Mouse (Mus musculus) C2C12 (cell line): ENCODE results near the gene Emc6. TPM values are rescaled to one million over a fixed set of nuclear protein-coding genes. Genes with fewer than 3 reads are reported as not detected.

Experiments
- H3K27me3 ChIP-seq: one replicate; pipeline ENCODE4 v1.6.1; 2011; ENCODE audit not compliant: control insufficient read depth, insufficient read depth, insufficient read length
- H3K36me3 ChIP-seq: one replicate; pipeline ENCODE4 v1.6.1; 2011; ENCODE audit not compliant: control insufficient read depth, insufficient read depth
- H3K4me3 ChIP-seq: one replicate; pipeline ENCODE4 v1.5.1; 2011; ENCODE audit warnings: mild to moderate bottlenecking, control low read depth; ENCODE audit not compliant: poor library complexity, insufficient read depth, severe bottlenecking
- H3K79me2 ChIP-seq: one replicate; pipeline ENCODE4 v1.6.1; 2011; ENCODE audit not compliant: control insufficient read depth, insufficient read depth
- H3K79me3 ChIP-seq: one replicate; pipeline ENCODE4 v1.6.1; 2011; ENCODE audit warnings: low read depth, control low read depth
- H3ac ChIP-seq: one replicate; pipeline ENCODE3; 2011; ENCODE audit warnings: low read depth; ENCODE audit not compliant: control insufficient read depth, insufficient read length
- CEBPB ChIP-seq: IDR thresholded peaks from one replicate; pipeline ENCODE4 v1.6.1; 2011; ENCODE audit warnings: low read depth, mild to moderate bottlenecking, control low read depth, moderate library complexity
- CTCF ChIP-seq: IDR thresholded peaks from one replicate; pipeline ENCODE4 v1.5.1; 2011; ENCODE audit not compliant: control insufficient read depth, insufficient read depth, insufficient read length
- FOSL1 ChIP-seq: IDR thresholded peaks from one replicate; pipeline ENCODE4 v1.8.0; 2011; ENCODE audit warnings: mild to moderate bottlenecking, low read length; ENCODE audit not compliant: poor library complexity, insufficient read depth, severe bottlenecking
- MAX ChIP-seq: IDR thresholded peaks from one replicate; pipeline ENCODE4 v1.6.1; 2011; ENCODE audit warnings: mild to moderate bottlenecking, control low read depth
- MYOD1 ChIP-seq: IDR thresholded peaks from one replicate; pipeline ENCODE4 v1.6.1; 2011; ENCODE audit warnings: low read depth; ENCODE audit not compliant: control insufficient read depth, insufficient read length
- MYOG ChIP-seq: IDR thresholded peaks from one replicate; pipeline ENCODE4 v1.6.1; 2011; ENCODE audit not compliant: control insufficient read depth, insufficient read length; ENCODE audit errors: extremely low read depth
- USF1 ChIP-seq: IDR thresholded peaks from one replicate; pipeline ENCODE4 v1.6.1; 2011; ENCODE audit warnings: low read depth, mild to moderate bottlenecking, control low read depth, moderate library complexity
- polyA plus RNA-seq: library from polyadenylated mRNA; unstranded; fragments of >200 nt; fragmentation: generic; extraction: Trizol; gene quantifications from one replicate; pipeline ENCODE4 v1.2.1, GENCODE M21; 2012; ENCODE audit warnings: missing spikeins

The Emc6 gene
- polyA plus RNA-seq, 1 experiment = 71.6 TPM

- peaks cover 62% of the 10 kb centered on the region for H3K79me2 ChIP-seq
- H3K27me3 ChIP-seq = no peaks in the 10 kb centered on the region
- peaks cover 49% of the 10 kb centered on the region for H3K79me3 ChIP-seq
- H3ac ChIP-seq = no peak overlapping the region
- peaks cover 35% of the 10 kb centered on the region for H3K36me3 ChIP-seq
- TF ChIP-seq MYOD1 (no peak), CTCF (no peak), CEBPB (no peak)
- no peak overlapping the region for H3K4me3 ChIP-seq
Measured at GRCm38 (mm10) chr11:73172186-73172585, 4.7 kb downstream of the Emc6 start.

GRCm38 (mm10) chr11:73169231-73169630, 7.6 kb downstream of the Emc6 start:
- Histone ChIP-seq H3K79me3 (peaks cover 25% of the 10 kb centered on the region), H3K79me2 (peaks cover 33% of the 10 kb centered on the region), H3K27me3 (no peaks in the 10 kb centered on the region), H3ac (no peak overlapping the region), H3K36me3 (peaks cover 22% of the 10 kb centered on the region), H3K4me3 (no peak overlapping the region)
- TF ChIP-seq MYOD1 (no peak), CTCF (peak; percentile 34)

- TF ChIP-seq MYOD1 (no peak), CTCF (no peak), MYOG (no peak), MAX (no peak), USF1 (no peak), FOSL1 (no peak), CEBPB (no peak)
- Histone ChIP-seq H3K27me3 (no peaks in the 10 kb centered on the region), H3K4me3 (no peak overlapping the region)
Measured at GRCm38 (mm10) chr11:73168576-73168975, 8.3 kb downstream of the Emc6 start.

GRCm38 (mm10) chr11:73168071-73168470, 8.8 kb downstream of the Emc6 start:
- Histone ChIP-seq H3ac (no peak overlapping the region), H3K79me3 (peaks cover 14% of the 10 kb centered on the region), H3K4me3 (no peak overlapping the region), H3K79me2 (peaks cover 21% of the 10 kb centered on the region), H3K27me3 (no peaks in the 10 kb centered on the region), H3K36me3 (peaks cover 11% of the 10 kb centered on the region)
- TF ChIP-seq FOSL1 (no peak), CEBPB (no peak), MAX (no peak), USF1 (no peak), MYOG (no peak), MYOD1 (no peak), CTCF (no peak)

More at GRCm38 (mm10) chr11:73168576-73168975, 8.3 kb downstream of the Emc6 start:
- H3K79me2 ChIP-seq = peaks cover 26% of the 10 kb centered on the region
- H3K36me3 ChIP-seq = peaks cover 15% of the 10 kb centered on the region
- no peak overlapping the region for H3ac ChIP-seq
- H3K79me3 ChIP-seq = peaks cover 20% of the 10 kb centered on the region

GRCm38 (mm10) chr11:73162284-73162683, 14.6 kb downstream of the Emc6 start:
- H3K79me2 ChIP-seq = no peaks in the 10 kb centered on the region
- TF ChIP-seq MYOG (no peak), FOSL1 (no peak), MYOD1 (no peak), CEBPB (no peak), USF1 (no peak), MAX (no peak), CTCF (no peak)
- no peaks in the 10 kb centered on the region for H3K79me3 ChIP-seq
- no peaks in the 10 kb centered on the region for H3K27me3 ChIP-seq
- no peak overlapping the region for H3K4me3 ChIP-seq
- no peaks in the 10 kb centered on the region for H3K36me3 ChIP-seq
- no peak overlapping the region for H3ac ChIP-seq

- Histone ChIP-seq H3K79me2 (no peaks in the 10 kb centered on the region), H3K36me3 (no peaks in the 10 kb centered on the region), H3K27me3 (no peaks in the 10 kb centered on the region), H3K79me3 (no peaks in the 10 kb centered on the region), H3K4me3 (no peak overlapping the region), H3ac (no peak overlapping the region)
- TF ChIP-seq MYOG (no peak), MAX (no peak), CEBPB (no peak), MYOD1 (no peak)
Measured at GRCm38 (mm10) chr11:73161616-73162015, 15.2 kb downstream of the Emc6 start.

GRCm38 (mm10) chr11:73160811-73161200, 16.0 kb downstream of the Emc6 start:
- H3K79me2 ChIP-seq = no peaks in the 10 kb centered on the region
- TF ChIP-seq CTCF (peak; percentile 56), MYOD1 (peak; percentile 59), MAX (peak; percentile 22), FOSL1 (peak; percentile 30), USF1 (no peak), CEBPB (no peak)
- peak overlapping the region; percentile 95 for H3ac ChIP-seq
- H3K4me3 ChIP-seq = no peak overlapping the region
- H3K27me3 ChIP-seq = no peaks in the 10 kb centered on the region
- H3K79me3 ChIP-seq = no peaks in the 10 kb centered on the region
- H3K36me3 ChIP-seq = no peaks in the 10 kb centered on the region
